Mouse (Mus musculus): ENCODE measurements around the gene Fam198a. TPM values are rescaled to one million over a fixed set of nuclear protein-coding genes. Genes with fewer than 3 reads are reported as not detected.
"Not testable (repeated sequence)": the region's sequence is repeated elsewhere in the genome, so short reads cannot be mapped to it uniquely, and the experiment has no call there.

Fam198a gene
- total RNA-seq, 2 experiments from 2014 or later = 0.77 to 0.79 TPM

DNA sequence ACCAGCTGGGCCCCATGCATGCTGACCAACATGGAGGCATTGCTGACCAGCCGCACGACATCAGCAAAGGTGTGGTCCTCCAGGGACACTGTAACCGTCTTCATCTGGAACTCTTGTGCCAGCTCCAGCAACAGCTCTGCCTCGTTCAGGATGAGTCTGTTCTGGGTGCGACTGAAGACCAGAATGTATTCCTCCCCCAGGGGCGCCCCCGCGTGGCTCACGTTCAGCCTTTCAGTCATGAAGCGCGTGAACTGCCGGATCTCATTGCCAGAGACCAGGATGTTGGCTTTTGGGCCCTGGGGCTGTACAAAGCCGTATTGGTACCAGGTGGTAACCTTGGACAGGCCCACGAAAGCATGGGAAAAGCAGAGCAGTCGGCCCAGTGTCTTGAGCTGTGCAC lies 31.9 kb downstream of the Fam198a start:
- no peak for DNase-seq

DNA sequence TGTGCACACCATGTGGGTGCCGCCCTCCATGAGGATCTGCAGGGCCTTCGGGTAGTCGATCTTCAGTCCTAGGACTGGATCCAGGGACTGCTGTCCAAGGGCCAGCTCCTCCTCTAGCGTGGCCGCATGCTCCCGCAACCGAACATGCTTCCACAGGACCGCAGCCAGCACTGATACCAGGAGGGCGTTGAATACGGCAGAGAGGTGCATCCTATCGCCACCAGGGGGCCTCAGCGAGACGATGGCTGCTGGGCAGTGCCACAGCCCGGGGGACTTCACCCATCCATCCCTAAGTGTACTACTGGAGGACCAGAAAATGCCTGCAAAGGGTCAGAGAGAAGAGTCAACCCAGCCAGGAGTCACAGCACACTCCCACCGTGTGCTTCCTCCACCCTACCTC lies 32.7 kb downstream of the Fam198a start:
- DNase-seq = peak; percentile 86

GRCm38 (mm10) chr9:121984465-121985461 lies 34.0 kb downstream of the Fam198a start:
- peak; percentile 86 for DNase-seq

- no peak for DNase-seq
Observed at GRCm38 (mm10) chr9:121988910-121989309, 38.1 kb downstream of the Fam198a start.

GRCm38 (mm10) chr9:121989536-121989935 lies 38.7 kb downstream of the Fam198a start:
- DNase-seq = no peak

DNA sequence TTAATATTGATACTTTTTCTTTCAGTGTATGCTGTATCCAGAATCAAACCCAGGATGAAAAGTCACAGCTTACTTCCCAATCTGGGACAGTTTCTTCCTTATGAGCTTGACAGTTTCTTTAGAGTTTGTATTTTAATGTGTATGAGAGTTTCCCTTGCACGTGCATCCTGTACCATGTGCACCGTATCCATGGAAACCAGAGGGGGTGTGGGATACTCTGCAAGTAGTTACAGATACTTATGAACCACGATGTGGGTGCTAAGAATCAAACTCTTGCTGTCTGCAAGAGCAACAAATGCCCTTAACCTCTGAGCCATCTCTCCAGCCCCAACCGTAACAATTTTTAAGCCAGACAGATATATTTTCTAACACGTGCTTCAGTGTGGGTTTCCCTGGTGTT lies 40.3 kb downstream of the Fam198a start:
- DNase-seq = no peak

DNA sequence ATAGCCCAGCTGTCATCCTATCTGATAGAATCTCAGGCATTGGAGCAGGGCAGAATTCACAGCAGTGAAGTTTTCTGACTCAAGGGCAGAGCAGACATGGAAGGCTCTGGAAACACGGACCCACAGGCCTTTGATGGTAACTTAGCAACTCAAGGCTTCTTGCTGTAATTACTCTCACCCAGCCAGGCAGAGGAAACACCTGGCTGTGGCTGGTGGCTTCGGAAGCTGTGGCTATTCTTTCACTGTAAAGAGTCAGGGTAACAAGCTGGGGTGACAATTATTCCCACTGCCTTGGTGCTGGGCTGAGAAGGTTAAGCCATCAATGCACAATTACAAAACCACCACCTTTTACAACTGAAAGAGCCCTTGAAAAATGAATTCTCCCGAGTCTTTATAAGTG lies 42.3 kb downstream of the Fam198a start:
- no peak for DNase-seq

GRCm38 (mm10) chr9:121995077-121995476 lies 44.3 kb downstream of the Fam198a start:
- no peak for DNase-seq

- DNase-seq = peak; percentile 82
Observed at GRCm38 (mm10) chr9:121995508-121996131, 44.8 kb downstream of the Fam198a start.

GRCm38 (mm10) chr9:121997010-121997409 lies 46.2 kb downstream of the Fam198a start, which contains the start of gene Pomgnt2:
Gene Pomgnt2 (minus strand): TSS chr9:121997110.
- no peak for DNase-seq

DNA sequence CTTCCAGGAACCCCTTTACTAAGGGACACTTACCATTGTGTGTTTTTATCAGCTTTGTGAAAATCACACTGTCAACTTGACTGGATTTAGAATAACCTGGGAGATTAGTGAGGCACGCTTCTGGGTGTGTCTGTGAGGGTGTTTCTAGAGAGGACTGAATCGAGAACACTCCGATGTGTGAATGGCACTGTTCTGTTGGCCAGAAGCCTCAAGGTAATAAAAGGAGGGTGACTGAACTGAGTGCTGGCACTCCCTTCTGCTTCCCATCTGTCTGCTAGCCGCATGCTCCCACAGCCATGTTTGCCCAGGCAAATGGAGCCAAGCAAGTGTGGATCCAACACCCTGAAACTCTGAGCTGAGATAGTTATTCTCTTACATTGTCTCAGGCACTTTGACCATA lies 47.2 kb downstream of the Fam198a start:
- DNase-seq = no peak

DNA sequence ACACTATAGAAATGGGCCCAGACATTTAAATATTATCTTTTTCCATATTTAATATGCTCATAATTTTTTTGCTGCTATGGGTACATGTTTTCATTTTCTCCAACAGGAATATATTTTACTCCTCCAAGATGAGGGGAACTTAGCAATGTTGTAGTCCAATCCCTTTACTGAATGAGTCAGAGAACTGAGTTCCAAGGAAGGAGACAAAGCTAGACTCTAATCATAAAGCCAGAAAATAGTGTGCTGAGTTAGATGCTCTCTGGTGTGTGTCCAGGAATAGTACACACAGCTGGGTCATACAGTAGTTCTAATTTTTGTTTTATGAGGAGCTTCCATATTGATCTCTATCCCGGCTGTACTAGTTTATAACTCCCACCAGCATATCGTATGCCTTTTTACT lies 55.4 kb downstream of the Fam198a start:
- DNase-seq = no peak

DNA sequence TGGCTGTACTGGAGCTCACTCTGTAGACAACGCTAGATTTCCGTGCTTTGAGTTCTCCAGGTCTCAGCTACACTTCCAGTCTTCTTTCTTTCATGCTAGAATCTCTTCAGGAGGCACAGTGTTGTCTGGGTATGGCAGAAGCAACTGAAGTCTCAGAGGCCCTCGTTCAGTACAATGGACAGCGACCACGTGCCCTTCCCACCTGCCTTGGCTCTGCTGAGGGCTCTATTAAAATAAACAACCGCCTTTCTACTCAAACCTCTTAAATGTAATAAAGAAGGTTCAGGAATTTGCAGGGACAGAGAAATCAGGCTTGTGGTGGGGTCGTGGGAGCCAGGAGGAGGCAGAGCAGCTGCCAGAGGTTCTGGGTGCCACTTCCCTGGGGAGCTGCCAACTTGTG lies 55.8 kb downstream of the Fam198a start:
- DNase-seq = peak; percentile 70

GRCm38 (mm10) chr9:122008876-122009275 lies 58.1 kb downstream of the Fam198a start:
- no peak for DNase-seq

DNA sequence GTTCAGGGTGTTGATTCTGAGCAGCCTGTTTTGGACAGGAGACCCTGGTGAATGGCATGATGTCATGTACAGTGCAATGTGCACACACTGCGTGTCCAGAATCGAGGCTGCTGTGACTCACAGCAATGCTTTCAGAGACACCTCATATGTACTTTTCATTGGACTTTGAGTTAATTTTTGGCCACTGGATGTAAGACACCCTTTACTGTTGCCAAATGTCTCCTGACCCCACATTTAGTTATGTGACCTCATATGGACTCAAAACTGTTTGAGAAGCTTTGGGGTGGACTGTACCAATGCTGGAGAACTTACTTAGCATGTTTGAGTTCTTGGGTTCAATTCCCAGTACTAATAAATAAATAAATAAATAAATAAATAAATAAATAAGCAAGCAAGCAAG lies 60.0 kb downstream of the Fam198a start:
- DNase-seq = no peak

- DNase-seq = no peak
Observed at GRCm38 (mm10) chr9:122012816-122013215, 62.0 kb downstream of the Fam198a start.

DNA sequence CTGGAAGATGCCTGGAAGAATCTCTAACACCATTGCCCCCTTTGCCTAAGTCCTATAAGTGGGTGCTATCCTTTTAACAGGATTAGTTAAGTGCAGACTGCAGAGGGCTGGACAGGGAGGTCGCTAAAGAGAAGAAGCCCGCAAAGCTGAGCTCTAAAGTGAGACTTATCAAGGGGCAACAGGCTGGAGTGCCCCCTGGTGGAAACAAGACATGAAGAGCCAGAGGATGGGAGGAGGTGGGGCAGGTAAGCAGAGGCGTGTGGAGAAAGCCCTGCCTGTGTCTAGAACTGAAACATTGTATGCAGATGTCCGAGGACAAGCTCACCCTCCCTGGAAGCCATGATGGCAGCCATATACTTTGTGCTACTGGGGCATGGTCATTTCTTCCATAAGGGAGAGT lies 62.8 kb downstream of the Fam198a start:
- no peak for DNase-seq

DNA sequence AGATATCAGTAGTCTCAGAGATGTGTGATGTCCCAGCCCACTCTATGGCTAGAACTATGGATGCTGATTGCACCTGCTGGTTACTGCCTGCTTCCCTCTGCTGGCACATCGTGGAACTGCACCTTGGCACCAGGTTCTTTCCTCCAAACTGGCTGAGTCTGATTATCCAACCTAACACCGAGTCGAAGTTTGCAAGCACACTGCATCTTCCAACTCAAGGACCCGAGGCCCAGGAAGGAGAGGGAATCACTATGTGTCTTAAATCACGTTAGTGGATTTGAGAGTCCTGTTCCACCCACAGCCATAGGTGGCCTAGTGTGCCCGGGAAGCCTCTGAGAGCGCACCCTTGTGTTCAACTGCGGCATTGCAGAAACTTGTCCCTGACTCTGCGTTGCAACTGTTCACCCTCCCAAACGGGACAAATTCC lies 63.5 kb downstream of the Fam198a start:
- DNase-seq = peak; percentile 88

- DNase-seq = no peak
Observed at GRCm38 (mm10) chr9:122018079-122018478, 67.3 kb downstream of the Fam198a start.

- peak; percentile 75 for DNase-seq
Observed at GRCm38 (mm10) chr9:122018782-122019395, 68.1 kb downstream of the Fam198a start.

DNA sequence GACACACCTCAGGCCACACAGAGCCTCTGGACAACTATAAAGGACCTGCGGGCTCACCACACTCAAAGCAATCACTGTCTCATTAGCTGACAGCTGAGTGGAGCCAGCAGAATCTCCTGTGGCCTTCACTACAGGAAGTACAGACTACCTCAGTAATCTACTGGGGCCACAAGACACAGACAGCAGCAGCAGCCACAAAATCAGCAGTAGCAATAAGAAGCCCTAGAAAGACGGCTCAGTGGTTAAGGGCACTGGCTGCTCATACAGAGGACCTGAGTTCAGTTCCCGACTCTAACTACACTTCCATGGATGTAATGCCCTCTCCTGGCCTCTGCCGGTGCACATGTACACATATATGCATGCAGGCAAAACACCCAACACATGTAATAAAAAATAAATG lies 69.5 kb downstream of the Fam198a start:
- no peak for DNase-seq

- DNase-seq = not testable (repeated sequence)
Observed at GRCm38 (mm10) chr9:122021171-122021570, 70.4 kb downstream of the Fam198a start.

DNA sequence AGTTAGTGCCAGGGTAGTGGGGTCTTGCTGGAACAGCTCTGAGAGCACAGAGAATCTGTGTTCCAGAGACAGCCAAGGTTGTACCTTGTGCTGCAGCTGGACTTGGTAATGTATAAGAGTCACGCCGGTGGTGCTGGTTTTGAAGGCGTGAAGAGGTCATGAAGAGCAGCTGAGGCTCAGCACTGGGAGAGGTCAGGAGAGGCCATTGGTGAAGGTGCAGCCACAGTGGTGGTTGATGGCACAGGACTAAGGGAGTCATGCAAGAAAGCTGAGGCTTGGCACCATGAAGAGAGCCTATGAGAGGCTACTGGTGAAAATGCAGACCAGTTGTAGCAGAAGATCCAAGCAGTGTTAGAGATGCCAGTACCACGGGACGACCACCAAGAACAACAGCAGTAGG lies 70.8 kb downstream of the Fam198a start:
- DNase-seq = no peak
